Mouse (Mus musculus): Measurements from ENCODE around the gene Thada. TPM values are rescaled to one million over a fixed set of nuclear protein-coding genes. Genes with fewer than 3 reads are reported as not detected.

Gene Thada
- polyA plus RNA-seq, 1 experiment from 2014 or later: 12.5 TPM

DNA sequence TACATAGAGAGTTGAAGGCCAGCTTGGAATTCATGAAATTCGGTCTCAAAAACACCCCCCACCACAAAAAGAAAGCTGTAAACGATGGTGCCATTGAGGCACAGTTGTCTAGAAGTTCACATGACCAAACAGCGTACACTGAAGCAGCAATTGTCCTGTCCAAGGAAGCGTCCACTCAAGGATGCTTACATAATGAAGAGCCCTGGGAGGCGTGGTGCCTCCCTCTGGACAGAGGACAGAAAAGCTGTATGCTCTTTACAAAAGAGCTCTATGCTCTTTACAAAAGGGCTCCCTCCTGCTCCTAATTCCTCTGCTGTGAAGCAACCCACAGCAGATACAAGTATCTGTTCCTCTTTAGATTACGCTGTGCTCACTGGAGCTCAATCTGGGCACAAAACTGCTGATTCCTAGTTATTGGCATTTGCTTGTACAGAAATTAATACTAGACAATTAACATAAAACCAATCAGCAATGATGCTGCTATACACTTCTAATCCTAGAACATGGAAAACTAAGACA, 123.6 kb downstream of the Thada start:
- no peaks in the 10 kb centered on the region for H3K4me1 ChIP-seq
- 90% methylated on average over 6 of the region's 6 CpGs for WGBS
- H3K27me3 ChIP-seq (ENCODE audit: low read depth, poor library complexity, severe bottlenecking): no peaks in the 10 kb centered on the region
- H3K36me3 ChIP-seq: peaks cover 25% of the 10 kb centered on the region
- no peak overlapping the region for H3K4me3 ChIP-seq
- no peak overlapping the region for H3K27ac ChIP-seq
- H3K9me3 ChIP-seq (replicated peaks): no peaks in the 10 kb centered on the region
- DNase-seq (ENCODE audit: low spot score): no peak

DNA sequence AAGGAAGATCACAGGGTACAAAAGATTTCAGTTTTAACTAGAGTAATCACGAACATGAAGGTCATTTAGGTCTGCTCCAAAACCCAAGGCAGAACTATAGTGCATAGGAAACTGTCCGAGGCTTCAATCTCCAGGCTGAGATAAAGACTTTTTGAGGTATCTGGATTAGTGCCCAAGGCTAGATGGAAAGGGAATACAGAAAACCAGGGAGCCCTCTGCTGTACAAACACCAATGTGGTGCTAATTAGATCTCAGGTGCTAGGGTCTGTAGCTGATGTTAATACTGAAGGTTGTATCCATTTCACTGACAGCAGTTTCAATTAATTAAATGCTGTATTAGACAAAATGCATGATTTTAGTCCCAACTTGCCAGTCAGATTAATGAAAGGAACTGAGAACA, 124.3 kb downstream of the Thada start:
- no peaks in the 10 kb centered on the region for H3K27me3 ChIP-seq (ENCODE audit: low read depth, poor library complexity, severe bottlenecking)
- 90% methylated on average over 2 of the region's 2 CpGs for WGBS
- no peaks in the 10 kb centered on the region for H3K4me1 ChIP-seq
- no peak for DNase-seq (ENCODE audit: low spot score)
- H3K9me3 ChIP-seq (replicated peaks): no peaks in the 10 kb centered on the region
- H3K36me3 ChIP-seq: peaks cover 20% of the 10 kb centered on the region
- H3K4me3 ChIP-seq: no peak overlapping the region
- H3K27ac ChIP-seq: no peak overlapping the region

DNA sequence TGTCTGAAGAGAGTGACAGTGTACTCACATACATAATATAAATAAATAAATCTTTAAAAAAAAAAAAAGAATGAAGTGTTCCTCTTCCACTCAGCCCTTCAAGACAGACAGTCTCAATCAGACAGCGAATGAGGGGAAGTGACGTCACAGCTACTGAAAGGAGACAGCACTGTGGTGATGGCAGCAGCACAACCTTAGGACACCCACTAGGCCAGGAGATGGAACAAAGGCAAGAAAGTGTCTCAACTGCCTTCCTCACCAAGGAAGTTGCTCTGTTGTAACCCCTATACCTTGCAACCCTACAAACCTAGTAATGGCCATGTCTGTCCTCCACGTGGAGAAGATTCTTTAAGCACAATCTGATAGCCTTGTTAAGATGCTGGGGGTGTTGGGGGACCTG, 125.4 kb downstream of the Thada start:
- H3K27ac ChIP-seq: no peak overlapping the region
- no peaks in the 10 kb centered on the region for H3K27me3 ChIP-seq (ENCODE audit: low read depth, poor library complexity, severe bottlenecking)
- H3K4me3 ChIP-seq: no peak overlapping the region
- DNase-seq (ENCODE audit: low spot score): no peak
- no peaks in the 10 kb centered on the region for H3K9me3 ChIP-seq (replicated peaks)
- H3K4me1 ChIP-seq: no peaks in the 10 kb centered on the region
- 94% methylated on average over 3 of the region's 3 CpGs for WGBS
- peaks cover 22% of the 10 kb centered on the region for H3K36me3 ChIP-seq

DNA sequence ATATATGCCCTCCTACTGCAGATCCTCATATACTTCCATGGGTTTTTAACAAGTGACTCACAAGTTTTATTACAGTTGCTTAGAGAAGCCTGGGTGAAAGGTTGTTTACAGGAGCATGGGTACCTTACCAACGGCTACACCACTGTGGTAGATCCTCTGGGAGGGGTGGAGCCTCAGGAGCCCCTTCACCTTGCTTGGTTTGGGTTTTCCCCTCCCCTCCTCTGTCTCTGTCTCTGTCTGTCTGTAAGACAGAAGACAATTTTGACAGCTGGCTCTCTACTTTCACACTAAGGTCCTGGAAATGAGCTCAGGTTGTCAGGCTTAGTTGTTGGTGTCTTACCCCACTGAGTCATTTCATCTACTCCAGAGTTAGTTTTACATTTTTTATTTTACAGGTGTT, 130.0 kb downstream of the Thada start:
- WGBS: 64% methylated on average over 1 of the region's 1 CpGs
- no peak overlapping the region for H3K27ac ChIP-seq
- peaks cover 6% of the 10 kb centered on the region; the same call in 1 of the 2 replicates for H3K4me1 ChIP-seq
- H3K4me3 ChIP-seq: no peak overlapping the region
- DNase-seq (ENCODE audit: low spot score): no peak
- H3K27me3 ChIP-seq (ENCODE audit: low read depth, poor library complexity, severe bottlenecking): no peaks in the 10 kb centered on the region
- H3K9me3 ChIP-seq (replicated peaks): no peaks in the 10 kb centered on the region
- peaks cover 36% of the 10 kb centered on the region for H3K36me3 ChIP-seq

DNA sequence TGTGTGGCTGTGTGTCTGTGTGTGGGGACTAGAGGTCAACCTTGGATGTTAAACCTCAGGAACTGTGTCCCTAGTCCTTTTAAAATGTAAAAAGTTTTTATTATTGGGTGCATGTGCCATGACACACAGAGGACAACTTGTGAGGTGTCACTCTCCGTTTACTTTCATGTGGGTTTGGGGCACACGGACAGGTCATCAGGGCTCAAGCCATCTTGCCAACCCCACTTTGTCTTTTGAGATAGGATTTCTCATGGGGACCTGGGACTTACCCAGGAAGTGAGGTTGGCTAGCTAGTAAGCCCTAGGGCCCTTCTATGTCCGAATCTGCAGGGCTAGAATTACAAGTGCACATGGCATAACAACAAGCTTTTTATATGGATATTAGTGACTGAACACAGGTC, 130.9 kb downstream of the Thada start:
- H3K36me3 ChIP-seq: peaks cover 36% of the 10 kb centered on the region
- no peaks in the 10 kb centered on the region for H3K27me3 ChIP-seq (ENCODE audit: low read depth, poor library complexity, severe bottlenecking)
- H3K4me3 ChIP-seq: no peak overlapping the region
- H3K9me3 ChIP-seq (replicated peaks): no peaks in the 10 kb centered on the region
- WGBS: 89% methylated on average over 3 of the region's 3 CpGs
- H3K4me1 ChIP-seq: peaks cover 7% of the 10 kb centered on the region; the same call in 1 of the 2 replicates
- H3K27ac ChIP-seq: no peak overlapping the region
- DNase-seq (ENCODE audit: low spot score): no peak

DNA sequence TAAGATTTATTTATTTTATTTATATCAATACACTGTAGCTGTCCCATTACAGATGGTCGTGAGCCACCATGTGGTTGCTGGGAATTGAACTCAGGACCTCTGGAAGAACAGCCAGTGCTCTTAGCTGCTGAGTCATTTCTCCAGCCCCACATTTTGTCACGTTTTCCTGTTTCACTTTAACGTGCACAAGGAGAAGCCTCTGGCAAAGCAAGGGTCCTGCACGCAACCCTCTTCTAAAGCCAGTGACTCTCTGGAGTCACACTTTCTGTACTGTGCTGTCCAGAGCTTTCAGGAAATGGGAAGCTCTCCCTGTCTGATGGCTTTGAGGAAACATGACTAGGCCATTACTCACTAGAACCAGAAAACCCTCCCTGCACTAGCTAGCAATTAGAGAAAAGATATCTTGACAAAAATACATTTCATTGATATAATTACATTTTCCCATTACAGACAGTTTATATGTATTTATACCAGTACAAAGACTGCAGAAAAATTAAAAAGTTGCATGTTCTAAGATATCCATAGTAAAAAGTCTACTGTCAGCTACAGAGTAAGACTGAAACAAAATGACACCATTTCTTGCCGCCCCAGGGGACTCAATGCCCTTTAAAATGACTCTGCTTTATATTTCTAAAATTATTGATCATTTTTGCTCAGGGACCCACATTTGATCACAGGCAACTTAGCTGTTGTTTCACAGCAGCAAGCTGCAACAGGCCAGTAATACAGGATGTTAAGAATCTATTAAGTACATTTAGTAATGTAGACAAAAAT, 131.6 kb downstream of the Thada start:
- Histone ChIP-seq H3K9me3 (replicated peaks) (no peaks in the 10 kb centered on the region), H3K4me3 (no peak overlapping the region), H3K36me3 (peaks cover 36% of the 10 kb centered on the region), H3K27ac (no peak overlapping the region), H3K27me3 (ENCODE audit: low read depth, poor library complexity, severe bottlenecking) (no peaks in the 10 kb centered on the region), H3K4me1 (peaks cover 7% of the 10 kb centered on the region; the same call in 1 of the 2 replicates)
- no peak for DNase-seq (ENCODE audit: low spot score)
- WGBS: 91% methylated on average over 5 of the region's 5 CpGs

DNA sequence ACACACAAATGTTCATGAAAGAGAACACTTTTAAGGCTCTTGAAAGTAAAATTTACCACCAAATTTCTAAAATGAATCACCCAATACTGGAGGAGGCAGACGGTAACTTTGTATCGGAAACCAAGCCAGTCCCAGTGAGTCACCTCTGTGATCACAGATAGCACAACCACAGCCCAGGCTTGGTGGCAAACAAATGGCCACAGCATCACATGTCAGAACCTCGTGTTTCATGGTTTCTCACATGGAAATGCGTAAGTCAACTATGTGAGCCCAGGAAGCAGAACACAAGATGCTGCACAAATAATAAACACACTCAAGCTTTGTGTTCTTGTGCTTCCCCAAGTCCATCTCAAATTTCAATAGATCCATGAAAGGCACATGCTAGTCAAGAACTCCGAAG, 133.1 kb downstream of the Thada start:
- no peaks in the 10 kb centered on the region for H3K9me3 ChIP-seq (replicated peaks)
- peaks cover 36% of the 10 kb centered on the region for H3K36me3 ChIP-seq
- WGBS: 90% methylated on average over 5 of the region's 5 CpGs
- H3K4me1 ChIP-seq: peaks cover 7% of the 10 kb centered on the region; the same call in 1 of the 2 replicates
- H3K27ac ChIP-seq: no peak overlapping the region
- no peaks in the 10 kb centered on the region for H3K27me3 ChIP-seq (ENCODE audit: low read depth, poor library complexity, severe bottlenecking)
- no peak for DNase-seq (ENCODE audit: low spot score)
- no peak overlapping the region for H3K4me3 ChIP-seq

DNA sequence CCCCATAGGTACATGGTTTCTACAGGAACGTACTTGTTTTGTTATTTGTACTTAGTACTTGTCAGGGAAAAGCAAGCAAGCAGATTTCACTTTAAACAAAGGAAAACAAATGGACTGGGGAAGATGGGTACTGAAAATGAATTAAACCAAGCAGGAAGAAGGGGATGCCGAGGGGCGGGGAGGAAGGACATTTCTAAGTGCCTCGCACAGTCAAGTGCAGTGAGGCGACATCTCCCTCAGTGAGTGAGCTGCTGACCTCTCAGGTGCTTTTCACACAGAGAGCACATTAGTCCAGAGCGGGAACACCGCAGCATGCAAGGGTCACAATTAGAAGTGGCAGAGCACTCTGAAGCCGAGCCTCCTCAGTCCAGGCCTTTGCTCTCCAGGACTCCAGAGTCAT, 135.0 kb downstream of the Thada start:
- no peaks in the 10 kb centered on the region for H3K27me3 ChIP-seq (ENCODE audit: low read depth, poor library complexity, severe bottlenecking)
- peaks cover 15% of the 10 kb centered on the region for H3K4me1 ChIP-seq
- 89% methylated on average over 8 of the region's 8 CpGs for WGBS
- DNase-seq (ENCODE audit: low spot score): no peak
- H3K4me3 ChIP-seq: no peak overlapping the region
- no peaks in the 10 kb centered on the region for H3K9me3 ChIP-seq (replicated peaks)
- H3K36me3 ChIP-seq: peaks cover 31% of the 10 kb centered on the region
- H3K27ac ChIP-seq: 0 out of 2 replicates have a peak overlapping the region, but pooled peaks have one; percentile 30

DNA sequence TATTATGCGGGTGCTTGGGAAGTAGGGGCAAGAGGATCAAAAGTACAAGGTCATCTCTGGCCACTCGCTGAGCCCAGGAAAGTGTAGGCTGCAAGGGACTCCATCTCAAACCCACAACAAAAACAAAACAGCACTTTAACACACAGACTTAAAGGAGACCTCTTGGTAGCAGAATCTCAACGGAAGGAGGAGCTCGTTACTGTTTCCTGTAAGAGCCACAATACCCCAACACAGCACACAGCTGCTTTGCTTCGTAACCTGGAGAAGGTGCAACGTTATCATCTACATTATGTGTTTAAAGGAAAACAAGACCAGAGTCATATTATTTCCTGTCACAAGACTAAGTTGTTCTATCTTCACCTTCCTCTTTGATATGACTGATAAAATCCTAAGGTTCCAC, 135.5 kb downstream of the Thada start:
- Histone ChIP-seq H3K4me3 (no peak overlapping the region), H3K27me3 (ENCODE audit: low read depth, poor library complexity, severe bottlenecking) (no peaks in the 10 kb centered on the region), H3K27ac (0 out of 2 replicates have a peak overlapping the region, but pooled peaks have one; percentile 7), H3K9me3 (replicated peaks) (no peaks in the 10 kb centered on the region), H3K36me3 (peaks cover 26% of the 10 kb centered on the region), H3K4me1 (peaks cover 15% of the 10 kb centered on the region)
- DNase-seq (ENCODE audit: low spot score): no peak
- WGBS: 83% methylated on average over 6 of the region's 6 CpGs

DNA sequence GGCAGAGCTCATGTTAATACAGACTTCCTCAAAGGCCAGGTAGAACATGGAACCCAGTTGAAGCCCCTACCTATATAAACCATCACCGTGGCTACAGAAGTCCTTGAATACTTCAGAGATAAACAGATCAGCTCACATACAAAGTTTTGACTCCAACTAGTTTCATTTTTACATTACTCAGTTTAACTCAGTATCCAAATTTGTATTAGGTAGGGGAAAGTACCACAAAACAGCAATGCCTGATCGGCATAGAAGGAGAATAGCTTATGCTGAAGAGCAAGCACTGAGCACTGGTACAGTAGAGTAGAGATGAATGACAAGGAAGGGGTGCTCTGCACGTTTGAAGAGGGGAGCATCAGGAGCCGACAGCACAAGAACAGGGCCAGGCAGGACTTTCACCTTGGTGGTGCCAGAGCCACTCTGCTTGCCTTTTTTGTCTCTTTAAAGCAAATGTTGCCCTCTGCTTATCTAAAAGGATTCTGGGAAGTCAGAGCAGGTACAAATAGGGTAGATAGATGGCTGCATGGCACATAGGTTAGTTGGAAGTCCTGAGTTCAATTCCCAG, 136.0 kb downstream of the Thada start:
- WGBS: 89% methylated on average over 4 of the region's 4 CpGs
- Histone ChIP-seq H3K4me1 (peaks cover 15% of the 10 kb centered on the region), H3K9me3 (replicated peaks) (no peaks in the 10 kb centered on the region), H3K27ac (0 out of 2 replicates have a peak overlapping the region, but pooled peaks have one; percentile 7), H3K4me3 (no peak overlapping the region), H3K27me3 (ENCODE audit: low read depth, poor library complexity, severe bottlenecking) (no peaks in the 10 kb centered on the region), H3K36me3 (peaks cover 21% of the 10 kb centered on the region)
- no peak for DNase-seq (ENCODE audit: low spot score)

DNA sequence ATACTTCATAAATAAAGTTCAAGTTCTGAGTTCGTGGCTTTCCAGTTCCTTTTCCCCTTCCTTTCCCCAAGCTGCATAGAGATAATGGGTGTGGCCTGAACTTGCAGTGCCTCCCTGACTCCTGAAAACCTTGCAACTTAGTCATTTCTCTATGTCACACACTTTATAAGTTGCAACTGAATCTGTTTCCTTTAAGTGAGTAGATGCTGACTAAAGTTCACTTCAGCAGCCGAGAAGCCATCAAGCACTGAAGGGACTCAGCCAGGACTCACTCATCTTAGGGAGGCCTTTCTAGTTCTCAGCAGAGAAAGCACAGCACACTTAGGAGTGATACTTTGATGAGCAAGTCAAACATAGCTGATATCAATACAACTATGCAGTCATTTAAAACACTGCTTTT, 137.5 kb downstream of the Thada start:
- WGBS: 86% methylated on average over 2 of the region's 2 CpGs
- Histone ChIP-seq H3K27me3 (ENCODE audit: low read depth, poor library complexity, severe bottlenecking) (no peaks in the 10 kb centered on the region), H3K4me3 (no peak overlapping the region), H3K36me3 (peaks cover 18% of the 10 kb centered on the region), H3K27ac (no peak overlapping the region), H3K4me1 (peaks cover 20% of the 10 kb centered on the region), H3K9me3 (replicated peaks) (no peaks in the 10 kb centered on the region)
- no peak for DNase-seq (ENCODE audit: low spot score)

DNA sequence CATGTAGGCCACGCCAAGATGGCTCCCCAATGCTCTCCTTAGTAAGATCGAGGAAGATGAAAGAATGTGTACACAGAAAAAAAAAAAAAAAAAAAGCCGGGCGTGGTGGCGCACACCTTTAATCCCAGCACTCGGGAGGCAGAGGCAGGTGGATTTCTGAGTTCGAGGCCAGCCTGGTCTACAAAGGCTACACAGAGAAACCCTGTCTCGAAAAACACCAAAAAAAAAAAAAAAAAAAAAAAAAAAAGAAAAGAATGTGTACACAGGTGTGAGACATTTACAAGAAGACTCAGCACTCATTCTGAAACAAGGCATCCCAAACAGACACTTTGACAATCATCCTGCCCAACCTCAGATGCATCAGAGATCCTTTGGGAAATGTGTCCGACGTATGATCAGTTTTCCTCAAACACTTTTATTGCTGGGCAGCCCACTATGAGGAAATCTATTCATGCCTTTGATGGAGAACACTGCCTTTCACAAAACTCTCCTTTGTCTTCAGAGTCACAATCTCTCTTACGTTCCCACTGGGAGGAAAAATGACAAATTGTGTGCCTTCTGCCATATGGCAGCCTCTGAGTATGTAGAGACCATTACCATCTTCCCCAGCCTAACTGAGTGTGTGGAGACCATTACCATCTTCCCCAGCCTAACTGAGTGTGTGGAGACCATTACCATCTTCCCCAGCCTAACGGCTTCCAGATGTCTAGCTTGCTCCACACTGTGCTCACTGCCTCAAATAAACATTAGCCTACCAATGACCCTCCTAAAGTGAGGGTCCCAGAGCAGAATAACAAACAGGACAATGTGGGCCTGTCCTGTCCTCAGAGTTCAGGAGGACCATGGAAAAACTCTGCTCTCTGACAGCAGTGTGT, 138.7 kb downstream of the Thada start:
- WGBS: 73% methylated on average over 12 of the region's 12 CpGs
- H3K27ac ChIP-seq: peak overlapping the region; percentile 7; the same call in 1 of the 2 replicates
- DNase-seq (ENCODE audit: low spot score): peak; percentile 39

More for the DNA sequence above, 138.7 kb downstream of the Thada start:
- H3K4me3 ChIP-seq: no peak overlapping the region
- H3K9me3 ChIP-seq (replicated peaks): no peaks in the 10 kb centered on the region
- H3K27me3 ChIP-seq (ENCODE audit: low read depth, poor library complexity, severe bottlenecking): no peaks in the 10 kb centered on the region
- H3K4me1 ChIP-seq: peaks cover 20% of the 10 kb centered on the region
- peaks cover 10% of the 10 kb centered on the region; the same call in 1 of the 2 replicates for H3K36me3 ChIP-seq
